Mouse (Mus musculus) spleen, postnatal 14 days (tissue): ENCODE measurements around the gene Ppt2.

Experiments
- DNase-seq, 2 experiments: peaks; one replicate each; pipeline ENCODE4 v3.0.0; 2021 to 2022; ENCODE audit warnings: low spot score in 2 of 2

Gene Ppt2

DNA sequence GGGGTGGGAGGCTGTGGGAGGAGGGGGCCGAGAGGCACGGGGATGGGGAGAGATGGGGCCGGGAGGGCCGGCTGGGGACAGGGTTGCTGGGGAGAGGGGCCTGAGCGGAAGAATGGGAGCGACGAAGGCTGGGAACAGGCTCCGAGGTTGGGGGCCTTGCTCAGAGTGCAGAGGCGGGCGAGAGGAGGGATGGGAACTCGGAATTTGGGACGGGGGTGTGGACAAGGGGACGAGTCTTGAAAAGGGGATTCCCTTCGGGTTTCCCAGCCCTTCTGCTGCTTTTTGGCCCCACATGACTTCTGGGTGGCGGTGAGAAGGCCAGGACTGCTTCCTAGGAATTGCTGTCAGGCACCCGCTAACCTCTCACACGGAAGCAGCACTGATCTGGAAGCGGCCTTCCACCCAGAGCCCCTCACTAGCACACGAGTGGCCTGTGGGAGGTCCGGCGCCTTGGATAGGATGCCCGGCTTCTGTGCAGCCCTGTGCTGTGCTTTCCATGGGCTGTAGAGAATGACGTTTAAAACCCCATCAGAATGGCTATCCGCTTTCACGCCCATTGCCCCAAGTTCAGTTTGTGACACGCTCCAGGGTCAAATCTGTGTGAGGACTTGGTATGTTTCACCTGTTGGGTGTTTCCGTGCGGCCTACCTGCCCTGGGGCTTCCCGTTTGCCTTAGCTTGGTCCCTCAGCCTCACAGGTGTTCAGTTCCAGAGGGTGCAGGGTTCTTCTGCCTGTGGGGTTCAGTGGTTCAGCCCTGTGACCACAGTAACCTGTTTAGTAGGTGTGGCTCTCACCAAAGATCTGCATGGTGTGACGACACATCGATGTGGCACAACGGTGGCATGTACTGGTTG, 21.9 kb downstream of the Ppt2 start:
- DNase-seq = no peak

DNA sequence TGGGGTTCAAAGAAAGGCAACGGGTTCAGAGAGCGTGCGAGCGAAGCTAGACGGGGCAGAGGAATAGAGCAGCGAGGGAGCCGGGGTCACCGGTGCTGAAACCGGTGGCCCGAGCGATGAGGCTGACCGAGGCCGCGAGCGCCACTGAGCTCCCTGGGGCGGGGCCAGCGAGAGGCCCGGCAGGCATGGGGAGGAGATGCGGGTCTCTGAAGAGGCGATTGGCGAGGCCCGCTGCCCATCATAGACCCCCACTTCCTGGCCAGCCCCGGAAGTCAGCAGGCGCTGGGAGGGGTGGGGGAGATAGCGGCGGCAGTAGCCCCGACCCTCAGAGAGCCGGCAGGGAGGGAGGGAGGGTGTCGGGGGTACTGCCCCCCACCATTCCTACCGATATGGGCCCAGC, 22.7 kb downstream of the Ppt2 start:
- peak; percentile 87 to 89 for DNase-seq

DNA sequence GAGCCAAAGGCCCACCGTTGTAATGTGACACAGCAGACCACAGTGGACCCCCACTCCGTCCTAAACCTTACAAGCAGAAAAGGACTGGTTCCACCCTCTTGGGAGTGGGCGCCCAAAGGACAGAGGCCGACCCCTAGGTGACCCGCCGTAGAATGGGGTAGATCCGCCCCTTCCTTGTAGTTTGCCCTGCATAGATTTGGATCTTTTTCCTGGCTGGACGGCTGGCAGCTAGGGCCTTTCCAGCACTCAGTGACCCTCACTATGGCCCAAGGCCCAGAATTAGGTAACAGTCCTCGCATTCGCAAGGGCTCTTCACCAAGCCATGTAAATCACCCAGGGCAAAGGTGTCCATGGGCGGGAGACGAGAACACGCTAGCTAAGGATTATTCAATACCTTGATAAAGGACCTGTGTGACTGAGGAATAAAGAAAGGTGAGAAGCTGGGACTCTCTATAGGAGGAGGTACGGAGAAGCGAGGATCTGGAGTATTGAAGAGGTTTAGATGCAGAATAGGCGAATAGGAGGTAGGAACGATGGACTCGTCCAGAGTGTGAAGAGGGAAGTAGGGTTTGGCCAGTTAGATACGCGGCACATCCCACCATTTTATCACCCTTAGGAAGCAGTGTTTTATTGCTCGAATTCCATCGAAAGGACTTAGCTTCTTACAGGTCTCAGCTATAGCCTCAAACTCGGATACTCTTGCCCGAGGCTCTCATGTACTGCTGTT, 23.6 kb downstream of the Ppt2 start:
- DNase-seq = no peak

DNA sequence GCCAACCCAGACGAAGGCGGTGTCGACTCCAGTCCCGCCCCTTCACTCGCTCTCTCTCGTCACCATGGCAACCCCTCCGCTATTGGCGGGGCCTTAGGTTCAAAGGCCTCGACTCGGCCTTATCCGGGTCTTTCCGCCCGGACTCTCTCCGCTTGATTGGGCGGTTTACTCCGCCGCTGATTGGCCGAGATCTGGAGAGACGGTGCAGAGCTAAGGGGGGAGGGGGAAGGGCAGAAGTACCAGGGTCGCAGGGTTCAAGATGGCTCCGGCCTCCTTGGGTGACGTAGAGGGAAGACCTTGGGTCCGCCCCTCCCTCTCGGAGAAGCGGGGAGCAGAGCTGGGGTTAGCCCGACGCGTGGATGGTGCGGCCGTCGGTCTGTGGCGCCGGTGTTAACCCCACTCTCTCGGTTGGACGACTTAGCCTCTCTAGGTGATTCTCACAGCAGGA, 24.2 kb downstream of the Ppt2 start, which contains the start of gene Agpat1:
Gene Agpat1, plus strand, starts transcription at position 202 of the 448 bp plus-strand sequence.
- DNase-seq = peak; percentile 92 to 96

DNA sequence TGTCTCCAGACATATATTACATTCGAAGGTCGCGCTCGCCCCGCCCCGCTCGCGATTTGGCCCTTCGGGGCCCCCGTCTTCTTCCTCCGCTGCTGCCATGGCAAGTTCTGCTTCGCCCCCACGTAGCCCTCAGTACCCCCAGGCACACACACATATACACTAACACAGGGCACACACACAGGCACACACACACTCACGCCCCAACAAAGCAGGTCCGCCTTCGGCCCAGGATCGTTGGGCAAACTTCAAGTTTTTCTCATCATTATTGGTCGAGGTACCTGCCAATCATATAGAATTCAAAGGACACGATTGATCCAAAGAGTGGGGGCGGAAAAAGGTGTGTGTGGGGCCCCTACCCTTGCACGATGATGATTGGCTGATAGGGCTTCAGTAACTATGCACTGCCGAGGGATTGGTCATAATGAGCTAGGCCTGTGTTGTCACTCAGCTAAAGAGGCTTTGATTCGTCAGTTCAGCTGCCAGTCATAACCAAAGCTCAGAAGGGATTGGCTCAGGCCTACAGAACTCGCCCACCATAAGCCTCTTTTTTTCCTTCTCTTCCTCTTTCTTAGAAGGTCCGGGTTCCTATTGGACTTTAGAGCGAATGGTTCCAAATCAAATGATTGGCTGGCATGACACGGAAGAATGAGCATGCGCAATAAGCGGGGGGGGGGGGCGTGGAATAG, 24.8 kb downstream of the Ppt2 start, which contains the start of gene Rnf5:
Gene Rnf5, minus strand, starts transcription at position 316 of the 686 bp plus-strand sequence.
- peak; percentile 89 to 97 for DNase-seq

DNA sequence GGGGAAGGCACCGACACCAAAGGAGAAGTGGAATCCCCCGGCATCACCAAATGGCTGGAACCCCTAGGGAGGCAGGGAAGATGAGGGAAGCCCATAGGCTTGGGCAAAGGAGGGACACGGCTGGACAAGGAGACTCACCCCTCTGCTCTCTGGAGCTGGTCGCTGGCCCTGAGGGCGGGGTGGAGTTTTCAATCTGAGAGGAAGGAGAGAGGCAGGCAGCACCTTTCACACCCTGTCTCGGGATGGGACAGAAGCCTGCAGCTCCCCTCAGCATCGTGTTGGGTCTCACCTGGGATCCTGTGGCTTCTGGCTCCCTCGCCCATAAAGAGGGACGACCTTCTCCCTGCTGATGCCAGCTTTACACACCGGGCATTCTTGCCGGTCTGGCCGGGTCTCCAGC, 26.5 kb downstream of the Ppt2 start:
- DNase-seq = no peak

DNA sequence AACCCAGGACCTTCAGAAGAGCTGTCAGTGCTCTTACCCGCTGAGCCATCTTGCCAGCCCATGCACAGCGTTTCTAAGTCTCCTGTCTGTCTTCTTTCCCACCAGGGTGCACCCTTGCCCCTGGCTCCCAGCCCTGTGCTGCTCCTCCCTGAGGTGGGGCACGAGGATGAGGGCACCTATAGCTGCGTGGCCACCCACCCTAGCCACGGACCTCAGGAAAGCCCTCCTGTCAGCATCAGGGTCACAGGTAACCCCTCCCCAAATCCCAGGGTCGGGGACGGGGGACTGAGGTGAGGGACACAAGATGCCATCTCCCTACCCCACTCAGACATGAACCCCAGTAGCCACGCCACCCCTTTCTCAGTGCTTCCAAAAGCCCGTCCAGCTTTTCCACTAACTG, 28.4 kb downstream of the Ppt2 start:
- DNase-seq = no peak

DNA sequence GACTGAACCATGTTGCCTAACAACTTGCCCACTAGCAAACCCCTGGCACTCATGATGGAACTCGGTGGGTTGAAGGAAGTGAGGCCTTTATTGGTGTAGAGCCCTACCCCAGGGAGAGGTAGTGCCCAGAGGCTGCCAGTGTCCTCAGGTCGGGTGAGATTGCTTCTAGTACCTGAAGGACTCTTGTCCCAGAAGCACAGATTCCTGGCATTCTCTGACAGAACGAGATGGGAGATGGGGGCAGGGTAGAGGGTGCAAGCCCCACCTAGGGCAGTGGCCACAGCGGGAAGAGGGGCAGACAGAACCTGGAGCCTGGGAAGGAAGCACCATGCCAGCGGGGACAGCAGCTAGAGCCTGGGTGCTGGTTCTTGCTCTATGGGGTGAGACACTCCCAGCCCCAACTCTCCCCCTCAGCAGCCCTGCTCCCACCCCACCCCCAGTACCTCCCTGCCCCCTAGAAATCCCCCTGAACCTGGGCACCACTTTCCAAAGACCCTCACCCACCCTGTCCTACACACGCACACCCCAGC, 30.7 kb downstream of the Ppt2 start, which contains the start of gene Ager:
Gene Ager, plus strand, starts transcription at position 297 of the 530 bp plus-strand sequence.
- no peak for DNase-seq

DNA sequence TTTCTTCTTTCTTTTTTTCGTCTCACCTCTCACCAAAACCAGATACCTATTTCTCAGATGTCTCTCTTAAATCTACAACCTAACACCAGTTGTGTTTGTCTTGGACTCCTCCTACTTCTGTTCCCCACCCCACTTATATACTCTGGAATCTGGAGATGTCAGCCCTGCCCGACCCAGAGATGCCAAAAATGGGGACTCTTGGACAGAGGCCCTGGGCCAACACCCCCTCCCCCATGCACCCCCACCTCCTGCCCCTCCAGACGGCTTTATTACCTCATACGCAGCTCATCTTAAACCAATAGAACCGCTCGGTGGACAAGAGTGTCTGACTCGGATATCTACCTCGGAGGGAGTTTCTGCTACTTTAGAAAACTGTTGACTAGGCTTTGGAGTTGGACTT, 32.2 kb downstream of the Ppt2 start:
- no peak for DNase-seq

DNA sequence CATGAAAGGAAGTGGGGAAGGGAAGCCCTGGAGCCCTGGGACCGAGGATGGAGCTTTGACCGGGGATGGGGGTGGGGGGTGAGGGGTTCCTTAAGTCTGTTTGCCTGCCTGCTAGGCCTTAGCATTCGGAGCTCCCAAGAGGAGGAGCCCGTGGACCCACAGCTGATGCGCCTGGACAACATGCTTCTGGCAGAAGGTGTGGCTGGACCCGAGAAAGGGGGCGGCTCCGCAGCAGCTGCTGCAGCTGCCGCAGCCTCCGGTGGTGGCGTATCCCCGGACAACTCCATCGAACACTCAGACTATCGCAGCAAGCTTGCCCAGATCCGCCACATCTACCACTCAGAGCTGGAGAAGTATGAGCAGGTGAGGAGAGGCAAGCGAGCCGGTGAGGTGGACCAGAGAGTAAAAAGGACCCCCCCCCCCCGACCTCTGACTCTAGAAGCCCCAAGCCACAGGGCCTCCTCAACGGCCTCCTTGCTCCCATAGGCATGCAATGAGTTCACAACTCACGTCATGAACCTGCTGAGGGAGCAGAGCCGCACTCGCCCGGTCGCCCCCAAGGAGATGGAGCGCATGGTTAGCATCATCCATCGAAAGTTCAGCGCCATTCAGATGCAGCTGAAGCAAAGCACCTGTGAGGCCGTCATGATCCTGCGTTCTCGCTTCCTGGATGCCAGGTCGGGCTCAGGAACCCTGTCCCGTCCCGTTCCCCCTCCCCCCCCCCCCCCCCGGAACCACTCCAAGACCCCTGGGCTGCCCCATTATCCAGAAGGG, 34.4 kb downstream of the Ppt2 start:
- no peak for DNase-seq

DNA sequence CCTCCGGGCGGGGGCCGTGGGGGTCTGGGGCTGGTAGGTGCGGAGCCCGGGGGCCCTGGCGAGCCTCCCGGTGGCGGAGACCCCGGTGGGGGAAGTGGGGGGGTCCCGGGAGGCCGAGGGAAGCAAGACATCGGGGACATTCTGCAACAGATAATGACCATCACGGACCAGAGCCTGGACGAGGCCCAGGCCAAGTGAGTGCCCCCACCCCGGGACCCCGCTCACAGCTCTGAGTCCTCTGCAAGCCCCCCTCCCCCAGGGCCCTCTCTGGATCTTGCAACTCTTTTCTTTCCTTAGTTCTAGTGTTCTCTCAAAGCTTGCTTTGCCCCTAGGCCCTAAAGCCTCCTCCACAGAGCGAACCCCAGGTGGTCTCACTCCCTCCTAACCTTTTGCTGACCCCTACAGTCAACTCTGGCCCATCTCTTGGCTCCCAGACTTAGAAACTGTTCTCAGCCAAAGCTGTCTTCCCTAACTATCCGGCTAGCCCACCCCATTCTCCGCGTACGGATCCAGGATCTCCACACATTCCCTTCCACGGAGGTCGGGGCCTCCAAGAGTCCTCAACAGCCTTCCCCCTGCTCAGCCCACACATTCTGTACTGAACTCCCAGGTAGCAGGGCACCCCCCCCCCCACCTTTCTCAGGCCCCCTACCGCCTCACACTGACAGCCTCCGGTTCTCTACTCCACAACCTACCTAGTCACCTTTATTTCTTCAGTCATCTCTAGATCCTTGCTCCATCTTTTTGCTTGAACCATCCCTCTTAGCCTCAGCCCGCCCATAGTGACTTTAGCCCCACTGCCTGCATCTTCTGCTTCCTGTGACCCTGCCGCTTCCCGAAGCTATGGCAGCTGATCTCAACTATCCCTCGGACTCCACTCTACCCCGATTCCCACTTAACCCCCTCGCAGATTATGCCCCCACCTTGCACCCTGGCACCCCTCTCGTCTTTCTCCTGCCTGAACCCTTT, 35.4 kb downstream of the Ppt2 start:
- DNase-seq = no peak

DNA sequence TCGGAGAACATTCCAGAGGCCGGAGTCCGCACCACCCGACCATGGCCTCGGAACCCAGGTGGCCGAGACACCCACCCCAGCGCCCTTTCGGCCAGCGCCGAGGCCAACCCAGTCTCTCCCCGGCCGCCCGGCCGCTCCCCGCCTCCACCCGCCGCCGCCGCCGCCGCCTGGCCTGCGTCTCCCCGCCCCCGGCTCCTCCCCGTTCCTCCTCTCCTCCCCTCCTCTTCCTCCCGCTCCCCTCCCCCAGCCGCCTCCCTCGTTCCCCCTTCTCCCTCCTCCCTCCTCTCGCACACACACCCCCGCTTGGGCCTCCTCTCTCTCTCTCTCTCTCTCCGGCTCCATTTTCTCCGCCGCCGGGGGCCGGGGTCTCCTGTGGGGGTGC, 36.3 kb downstream of the Ppt2 start:
- DNase-seq = peak; percentile 78 to 84

DNA sequence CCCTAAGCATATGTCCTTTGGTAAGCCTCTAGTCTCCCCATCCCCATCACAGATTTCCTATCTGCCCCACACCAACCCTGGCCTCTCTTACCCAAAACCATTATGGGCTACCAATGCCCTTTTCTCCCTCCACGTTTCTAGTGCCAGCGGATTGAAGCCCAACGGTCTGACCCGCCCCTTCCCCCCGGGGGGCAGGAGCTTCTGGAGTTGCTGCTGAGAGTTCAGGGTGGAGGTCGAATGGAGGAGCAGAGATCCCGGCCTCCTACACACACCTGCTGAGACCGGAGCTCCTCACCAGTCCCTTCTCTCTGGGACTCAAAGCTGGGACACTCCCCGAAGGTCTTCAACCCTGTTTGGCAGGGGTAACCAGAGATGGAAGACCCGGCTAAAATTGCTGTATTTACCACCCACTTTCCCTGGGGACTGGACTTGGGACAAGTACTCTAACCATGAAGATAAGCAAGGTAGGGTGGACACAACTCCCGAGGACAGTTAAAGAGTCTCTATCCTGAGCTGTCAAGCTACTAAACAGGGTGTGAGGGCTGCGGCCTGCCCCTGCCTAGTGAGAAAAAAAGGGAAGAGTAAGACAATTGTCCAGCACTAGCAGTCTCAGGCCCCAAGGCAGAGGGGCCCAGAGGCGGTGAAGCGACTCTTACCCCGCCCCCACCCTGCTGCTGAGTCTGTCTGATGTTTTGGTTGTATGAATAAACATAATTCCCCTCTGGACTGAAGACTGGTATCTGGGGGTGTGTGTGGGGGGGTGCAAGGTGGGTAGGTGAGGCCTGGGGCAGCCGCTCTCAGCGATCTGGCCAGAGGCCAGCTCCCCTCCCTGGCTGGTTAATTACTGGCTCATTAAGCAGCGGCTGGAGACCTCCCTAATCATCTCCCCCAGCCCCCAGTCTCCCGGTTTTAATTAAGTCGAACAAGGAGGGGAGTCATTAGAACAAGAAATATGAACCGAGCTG, 37.0 kb downstream of the Ppt2 start, which contains the start of gene Pbx2:
Gene Pbx2, plus strand, starts transcription at position 238 of the 965 bp plus-strand sequence.
- no peak for DNase-seq

DNA sequence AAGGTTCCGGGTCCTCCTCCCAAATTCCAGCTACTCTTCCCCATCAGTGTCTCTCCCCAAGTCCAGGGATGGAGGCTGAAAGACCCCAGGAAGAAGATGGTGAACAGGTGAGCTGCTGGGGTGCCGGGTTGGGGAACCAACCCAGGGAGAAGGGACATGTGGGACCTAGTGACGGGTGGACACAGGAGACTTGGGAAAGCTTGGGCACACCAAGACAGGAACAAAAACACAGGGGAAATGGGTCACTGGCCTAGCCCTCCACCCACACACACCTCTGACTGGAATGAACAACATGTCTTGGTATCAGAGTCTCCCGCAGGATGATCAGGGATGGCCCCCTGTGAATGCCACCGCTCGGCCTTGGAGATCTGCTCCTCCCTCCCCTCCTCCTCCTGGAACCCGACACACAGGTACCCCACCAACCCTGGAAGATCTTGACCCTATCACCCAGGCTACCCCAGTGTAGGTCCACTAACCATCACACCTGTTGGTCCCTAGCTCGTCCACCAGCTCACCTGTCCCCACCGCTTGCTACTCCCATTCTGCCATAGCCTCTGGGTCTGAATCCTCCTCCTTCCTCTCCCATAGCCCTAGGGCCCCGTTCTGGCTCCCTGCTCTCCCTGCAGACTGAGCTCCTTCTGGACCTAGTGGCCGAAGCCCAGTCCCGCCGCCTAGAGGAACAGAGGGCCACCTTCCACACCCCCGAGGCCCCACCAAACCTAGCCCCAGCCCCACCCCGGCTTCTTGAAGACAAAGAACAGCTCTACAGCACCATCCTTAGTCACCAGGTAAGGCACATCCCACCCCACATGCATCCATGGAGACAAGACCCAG, 37.9 kb downstream of the Ppt2 start:
- DNase-seq = no peak

DNA sequence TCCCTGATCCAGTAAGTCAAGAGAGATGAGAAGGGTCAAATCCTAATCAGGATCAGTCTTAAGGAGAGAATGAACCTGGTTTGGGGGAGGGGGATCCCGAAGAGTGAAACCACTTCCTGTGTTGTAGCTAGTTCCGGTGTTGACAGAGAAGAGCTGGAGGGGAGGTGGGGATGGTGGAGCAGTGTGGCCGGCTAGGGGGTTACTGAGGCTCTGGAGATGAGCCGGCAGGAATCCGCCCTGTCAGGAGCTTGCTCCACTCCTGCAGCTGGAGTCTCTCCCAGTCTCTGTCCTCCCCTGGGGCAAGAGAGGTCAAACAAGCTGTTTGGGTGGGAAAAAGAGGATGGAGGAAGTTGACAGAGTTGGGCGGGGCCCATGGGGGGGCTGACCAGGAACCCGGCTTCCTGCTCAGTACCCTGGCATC, 38.6 kb downstream of the Ppt2 start, which contains the start of gene Gpsm3:
Gene Gpsm3, plus strand, starts transcription at position 126 of the 421 bp plus-strand sequence.
- peak; percentile 39 to 45 for DNase-seq

DNA sequence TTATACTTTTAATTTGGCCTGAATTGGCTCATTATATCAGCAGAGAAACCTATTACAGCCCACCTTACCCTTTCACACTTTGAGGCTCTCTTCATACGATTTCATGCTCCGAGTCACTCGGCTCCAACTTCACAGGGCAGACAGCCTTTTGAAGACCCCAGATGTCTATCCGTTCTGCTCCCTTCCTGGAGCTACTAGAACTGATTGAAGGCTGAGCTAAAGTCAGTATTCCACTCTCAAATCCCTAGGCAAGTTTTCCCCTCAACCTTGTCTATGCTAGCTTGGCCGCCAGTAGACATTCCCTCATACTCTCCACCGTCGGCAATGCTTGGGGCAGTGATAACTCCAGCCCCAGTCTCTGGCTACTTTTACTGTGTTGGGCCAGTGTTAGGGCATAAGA, 39.1 kb downstream of the Ppt2 start:
- DNase-seq = no peak

DNA sequence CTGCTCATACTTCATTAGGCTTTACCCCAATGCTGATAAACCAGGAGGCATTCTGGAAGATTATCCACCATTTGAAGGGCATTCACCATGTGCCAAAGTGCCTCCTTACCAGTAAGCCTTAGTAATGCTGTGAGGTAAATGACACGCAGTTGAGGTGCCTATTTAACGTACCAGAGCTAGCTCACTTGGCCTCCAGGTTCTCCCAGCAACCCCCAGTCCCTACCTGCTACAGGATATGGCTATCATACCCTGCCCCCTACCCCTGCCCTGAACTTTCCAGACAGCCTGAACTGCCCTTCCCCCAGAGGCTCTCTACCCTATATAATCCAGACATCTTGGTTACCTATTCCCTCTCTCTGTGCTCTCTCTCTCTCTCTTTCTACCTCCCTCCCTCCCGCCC, 39.5 kb downstream of the Ppt2 start:
- DNase-seq = no peak

DNA sequence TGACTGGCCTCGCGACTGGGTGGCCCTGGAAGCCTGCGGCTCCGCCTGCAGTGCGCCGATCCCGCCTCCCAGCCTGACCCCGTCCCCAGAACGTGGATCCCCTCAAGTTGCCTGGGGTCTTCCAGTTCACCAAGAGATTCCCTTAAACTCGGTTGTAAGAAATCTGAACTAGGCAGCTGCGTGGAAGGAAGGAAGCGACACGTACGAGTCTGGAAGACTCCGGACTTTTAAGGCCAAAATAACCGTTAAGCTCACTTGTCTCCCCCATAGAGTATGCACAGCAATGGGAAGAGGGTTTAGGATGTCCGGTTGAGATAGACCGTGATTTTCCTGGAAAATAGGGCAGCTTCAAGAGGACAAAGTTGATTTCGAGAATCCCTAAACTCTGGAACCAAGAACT, 40.5 kb downstream of the Ppt2 start:
- no peak for DNase-seq
